Mouse (Mus musculus) stomach, embryonic 14.5 days (tissue): ENCODE results near the gene Actr3. TPM values are rescaled to one million over a fixed set of nuclear protein-coding genes. Genes with fewer than 3 reads are reported as not detected.

Source experiments
- polyA plus RNA-seq: library from polyadenylated mRNA; unstranded; fragments of >200 nt; fragmentation: Nextera tagmentation; extraction: Ambion mirVana; gene quantifications from 2 replicates; pipeline ENCODE4 v1.2.1, GENCODE M21; 2014

The Actr3 gene
- polyA plus RNA-seq, 1 experiment from 2014 or later: 341 TPM

Other genes with a start within 250 kb of the Actr3 start
- 61.8 and 62.5 TPM in 2 replicates for gene Slc35f5, start 124.9 kb upstream of the Actr3 start, polyA plus RNA-seq
- gene Gpr39, start 241.3 kb upstream of the Actr3 start, polyA plus RNA-seq: 6.3 and 6.7 TPM in 2 replicates